Mouse (Mus musculus): ENCODE measurements around the gene Ntf5.
A peak's percentile ranks its signal among the peaks of the same experiment; 100 is the strongest.
"Not testable (repeated sequence)": the region's sequence is repeated elsewhere in the genome, so short reads cannot be mapped to it uniquely, and the experiment has no call there.

Gene Ntf5

GRCm38 (mm10) chr7:45413113-45413863, at the start of gene Ntf5:
Gene Ntf5, plus strand, starts transcription at chr7:45413695.
- DNase-seq (ENCODE audit: low read depth) = no peak

GRCm38 (mm10) chr7:45363983-45364382, 49.5 kb upstream of the Ntf5 start:
- DNase-seq (ENCODE audit: low read depth) = no peak

GRCm38 (mm10) chr7:45365742-45366651, 47.5 kb upstream of the Ntf5 start:
- peak; percentile 45 for DNase-seq (ENCODE audit: low read depth)

GRCm38 (mm10) chr7:45366652-45367019, 46.9 kb upstream of the Ntf5 start, which contains the start of gene Ppfia3:
Gene Ppfia3, minus strand, starts transcription at chr7:45367019.
- no peak for DNase-seq (ENCODE audit: low read depth)

GRCm38 (mm10) chr7:45367020-45367880, 46.2 kb upstream of the Ntf5 start:
- DNase-seq (ENCODE audit: low read depth) = peak; percentile 98

- DNase-seq (ENCODE audit: low read depth) = no peak
Measured at GRCm38 (mm10) chr7:45368178-45368577, 45.3 kb upstream of the Ntf5 start.

GRCm38 (mm10) chr7:45369022-45369745, 44.3 kb upstream of the Ntf5 start:
- no peak for DNase-seq (ENCODE audit: low read depth)

GRCm38 (mm10) chr7:45369836-45370474, 43.5 kb upstream of the Ntf5 start:
- DNase-seq (ENCODE audit: low read depth) = no peak

- DNase-seq (ENCODE audit: low read depth) = peak; percentile 95
Measured at GRCm38 (mm10) chr7:45370475-45371311, 42.8 kb upstream of the Ntf5 start, which contains the start of gene Lin7b. Gene Lin7b, minus strand, starts transcription at chr7:45370583.

- no peak for DNase-seq (ENCODE audit: low read depth)
Measured at GRCm38 (mm10) chr7:45372371-45372770, 41.1 kb upstream of the Ntf5 start.

- peak; percentile 54 for DNase-seq (ENCODE audit: low read depth)
Measured at GRCm38 (mm10) chr7:45374620-45375019, 38.9 kb upstream of the Ntf5 start.

GRCm38 (mm10) chr7:45376057-45376456, 37.4 kb upstream of the Ntf5 start:
- DNase-seq (ENCODE audit: low read depth) = no peak

- peak; percentile 45 for DNase-seq (ENCODE audit: low read depth)
Measured at GRCm38 (mm10) chr7:45386077-45386476, 27.4 kb upstream of the Ntf5 start.

- DNase-seq (ENCODE audit: low read depth) = no peak
Measured at GRCm38 (mm10) chr7:45395129-45395541, 18.4 kb upstream of the Ntf5 start.

- peak; percentile 100 for DNase-seq (ENCODE audit: low read depth)
Measured at GRCm38 (mm10) chr7:45395578-45396336, 17.7 kb upstream of the Ntf5 start, which contains the start of gene Snrnp70. Gene Snrnp70, minus strand, starts transcription at chr7:45395742.

GRCm38 (mm10) chr7:45396337-45396775, 17.1 kb upstream of the Ntf5 start:
- DNase-seq (ENCODE audit: low read depth) = not testable (repeated sequence)

GRCm38 (mm10) chr7:45396787-45397186, 16.7 kb upstream of the Ntf5 start:
- no peak for DNase-seq (ENCODE audit: low read depth)

GRCm38 (mm10) chr7:45401521-45402085, 11.9 kb upstream of the Ntf5 start:
- DNase-seq (ENCODE audit: low read depth) = no peak
